Mouse (Mus musculus) midbrain, postnatal 0 days (tissue): ENCODE measurements at regions not wholly inside any gene's neighbourhood (a gene's known extent, or its start where the extent isn't known, plus 50 kb on each side); places are given as distances from the start of the nearest gene placed in this dataset.

ENCODE experiments used
- ATAC-seq: fragments of 200-750 bp; cut with Nextera tagmentation; 2 replicates; pipeline ENCODE4 v1.8.0; 2017; ENCODE audit warnings: moderate number of reproducible peaks, mild to moderate bottlenecking, moderate TSS enrichment, moderate library complexity; ENCODE audit not compliant: low FRiP score
- DNase-seq: peaks from one replicate; pipeline ENCODE4 v3.0.0-alpha.2; 2015; ENCODE audit warnings: low spot score
- H3K27ac ChIP-seq: fragments of 300-500 bp; sonication (generic); 2 replicates; pipeline ENCODE4 v1.5.1; 2014; ENCODE audit warnings: low read depth, mild to moderate bottlenecking, low read length, mixed read lengths
- H3K27me3 ChIP-seq: fragments of 300-500 bp; sonication (generic); 2 replicates; pipeline ENCODE4 v1.6.1; 2014; ENCODE audit warnings: low read length, control low read depth, mixed read lengths; ENCODE audit not compliant: insufficient read depth
- H3K36me3 ChIP-seq: fragments of 300-500 bp; sonication (generic); 2 replicates; pipeline ENCODE4 v1.6.1; 2014; ENCODE audit warnings: low read length, control low read depth, mixed read lengths; ENCODE audit not compliant: insufficient read depth
- H3K4me1 ChIP-seq: fragments of 300-500 bp; sonication (generic); 2 replicates; pipeline ENCODE4 v1.6.1; 2014; ENCODE audit warnings: mild to moderate bottlenecking, control low read depth, antibody characterized with exemption, low read length, mixed read lengths; ENCODE audit not compliant: insufficient read depth
- H3K4me2 ChIP-seq: fragments of 300-500 bp; sonication (generic); 2 replicates; pipeline ENCODE4 v1.6.1; 2014; ENCODE audit warnings: low read depth, mild to moderate bottlenecking, low read length, mixed read lengths; ENCODE audit not compliant: poor library complexity, severe bottlenecking
- H3K4me3 ChIP-seq: fragments of 300-500 bp; sonication (generic); 2 replicates; pipeline ENCODE4 v1.5.1; 2014; ENCODE audit warnings: low read depth, mild to moderate bottlenecking, low read length, moderate library complexity
- H3K9ac ChIP-seq: fragments of 300-500 bp; sonication (generic); replicated peaks from 2 replicates; pipeline ENCODE4 v1.6.1; 2014; ENCODE audit warnings: mild to moderate bottlenecking, low read length, moderate library complexity, mixed read lengths; ENCODE audit not compliant: poor library complexity, severe bottlenecking
- H3K9me3 ChIP-seq: fragments of 300-500 bp; sonication (generic); 2 replicates; pipeline ENCODE4 v1.6.1; 2016; ENCODE audit warnings: low read length, control low read depth
- CTCF ChIP-seq: IDR thresholded peaks from 2 replicates; pipeline ENCODE4 v1.5.1; 2016; ENCODE audit warnings: antibody characterized with exemption, mild to moderate bottlenecking
- WGBS: fragments of 180-500 bp; shearing (Covaris S2); extraction: QIAGEN DNeasy Blood & Tissue Kit; methylation state at CpG from one replicate; pipeline ENCODE4 v1.1.7; 2014; 5-methylcytosine and 5-hydroxymethylcytosine counted together

DNA sequence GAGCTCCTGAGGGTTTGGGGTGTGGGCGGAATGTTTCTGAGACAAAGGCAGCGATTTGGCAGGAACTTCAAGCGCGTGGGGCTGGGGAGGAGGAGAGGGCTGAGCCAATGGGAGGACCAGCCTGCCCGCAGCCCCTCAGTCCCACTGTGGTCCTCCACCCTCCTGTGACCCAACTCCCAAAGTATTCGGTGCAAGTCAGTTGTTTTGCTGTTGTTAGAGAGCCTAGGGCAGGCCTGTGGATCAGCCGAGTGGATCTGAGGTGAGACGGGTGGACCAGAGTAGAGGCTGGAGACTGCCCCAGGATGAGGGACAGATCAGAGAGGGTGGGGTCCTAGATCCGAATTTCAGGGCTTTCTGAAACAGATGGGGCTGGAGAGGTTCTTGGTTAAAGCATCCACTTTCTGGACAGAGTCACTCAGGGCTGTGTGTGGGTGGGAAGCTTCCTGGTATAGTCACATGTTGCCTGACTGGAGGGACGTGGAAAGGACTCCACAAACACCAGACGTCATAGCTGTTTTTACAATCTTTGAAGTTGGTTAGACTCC is 60.5 kb upstream of the Rap1b start:
- Histone ChIP-seq H3K27me3 (0 out of 2 replicates have a peak, but pooled peaks cover 5% of the 10 kb centered on the region), H3K4me3 (peak overlapping the region; percentile 30), H3K27ac (no peak overlapping the region), H3K4me1 (peaks cover 5% of the 10 kb centered on the region; the same call in 1 of the 2 replicates), H3K9me3 (no peaks in the 10 kb centered on the region; the same call in 1 of the 2 replicates), H3K36me3 (no peaks in the 10 kb centered on the region), H3K9ac (peak overlapping the region; percentile 33; the same call in 1 of the 2 replicates), H3K4me2 (peak overlapping the region; percentile 62)
- no peak for TF ChIP-seq CTCF
- peak; percentile 71 for ATAC-seq
- 30% methylated on average over 11 of the region's 11 CpGs for WGBS
- DNase-seq = peak; percentile 61

DNA sequence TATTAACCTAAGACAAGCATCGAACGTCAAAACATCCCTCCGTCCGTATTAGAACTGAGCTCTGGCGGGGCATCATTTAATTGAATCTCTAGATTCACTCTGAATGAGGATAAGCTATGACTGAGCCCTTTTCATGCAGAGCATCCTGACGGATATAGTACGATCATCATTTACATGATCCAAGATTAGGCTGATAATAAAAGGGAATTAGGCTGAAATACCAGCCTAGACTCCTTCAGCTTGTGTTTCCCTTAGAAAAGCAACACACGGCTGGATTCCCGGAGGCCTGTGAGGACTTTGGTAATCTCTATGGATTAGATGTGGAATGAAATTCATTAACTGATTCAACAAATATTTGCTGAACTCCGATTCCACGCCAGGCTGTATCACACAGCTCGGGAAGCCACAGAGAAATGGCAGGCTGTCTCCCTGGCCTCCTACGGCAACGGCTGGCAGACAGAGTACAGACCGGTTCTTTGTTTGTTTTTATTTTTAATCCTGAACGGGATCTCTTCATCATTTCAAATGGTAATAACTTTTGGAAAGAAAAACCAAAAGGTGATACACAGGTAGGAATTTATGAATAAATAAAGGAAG is 62.3 kb upstream of the Rap1b start:
- H3K4me2 ChIP-seq = no peak overlapping the region
- DNase-seq (no peak), ATAC-seq (no peak)
- no peak overlapping the region for H3K4me3 ChIP-seq
- no peaks in the 10 kb centered on the region for H3K36me3 ChIP-seq
- peaks cover 5% of the 10 kb centered on the region; the same call in 1 of the 2 replicates for H3K4me1 ChIP-seq
- H3K9ac ChIP-seq = no peak overlapping the region
- WGBS = 26% methylated on average over 16 of the region's 16 CpGs
- TF ChIP-seq CTCF = no peak
- no peak overlapping the region for H3K27ac ChIP-seq
- 0 out of 2 replicates have a peak, but pooled peaks cover 5% of the 10 kb centered on the region for H3K27me3 ChIP-seq
- H3K9me3 ChIP-seq = peaks cover 3% of the 10 kb centered on the region; the same call in 1 of the 2 replicates

DNA sequence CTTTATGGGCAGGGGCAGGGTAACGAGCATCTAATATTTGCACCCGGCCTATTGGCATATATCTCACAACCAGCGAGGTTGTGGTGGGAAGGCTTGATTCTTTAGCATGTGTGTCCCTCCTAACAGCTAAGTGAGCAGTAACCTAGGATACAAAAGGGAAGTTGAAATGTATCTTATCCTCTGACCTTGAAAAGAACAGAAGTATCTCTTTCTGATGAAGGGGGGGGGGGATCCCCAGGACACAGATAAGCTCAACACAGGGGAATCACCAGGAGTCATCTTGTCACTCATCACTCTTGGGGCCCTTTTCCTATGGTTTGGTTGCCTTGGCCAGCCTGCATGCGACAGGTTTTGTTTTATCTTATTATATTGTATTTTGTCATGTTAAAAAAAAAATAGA is 63.3 kb upstream of the Rap1b start:
- DNase-seq = no peak
- Histone ChIP-seq H3K9me3 (peaks cover 3% of the 10 kb centered on the region; the same call in 1 of the 2 replicates), H3K36me3 (no peaks in the 10 kb centered on the region), H3K4me1 (peaks cover 5% of the 10 kb centered on the region; the same call in 1 of the 2 replicates), H3K4me3 (no peak overlapping the region), H3K27ac (no peak overlapping the region), H3K4me2 (no peak overlapping the region), H3K27me3 (no peaks in the 10 kb centered on the region), H3K9ac (no peak overlapping the region)
- no peak for TF ChIP-seq CTCF
- WGBS = 89% methylated on average over 4 of the region's 4 CpGs
- no peak for ATAC-seq

GRCm38 (mm10) chr10:117909811-117910239 is 64.0 kb upstream of the Rap1b start:
- H3K27ac ChIP-seq = no peak overlapping the region
- WGBS = 71% methylated on average over 11 of the region's 11 CpGs
- DNase-seq (no peak), ATAC-seq (no peak)
- no peak for TF ChIP-seq CTCF
- no peak overlapping the region for H3K4me3 ChIP-seq
- H3K36me3 ChIP-seq = no peaks in the 10 kb centered on the region
- H3K4me1 ChIP-seq = peaks cover 5% of the 10 kb centered on the region; the same call in 1 of the 2 replicates
- H3K4me2 ChIP-seq = no peak overlapping the region
- no peak overlapping the region for H3K9ac ChIP-seq
- no peaks in the 10 kb centered on the region for H3K27me3 ChIP-seq
- peaks cover 3% of the 10 kb centered on the region; the same call in 1 of the 2 replicates for H3K9me3 ChIP-seq

GRCm38 (mm10) chr10:117910426-117910825 is 64.6 kb upstream of the Rap1b start:
- Histone ChIP-seq H3K9me3 (peaks cover 3% of the 10 kb centered on the region; the same call in 1 of the 2 replicates), H3K27me3 (no peaks in the 10 kb centered on the region), H3K9ac (no peak overlapping the region), H3K4me3 (no peak overlapping the region), H3K4me2 (no peak overlapping the region), H3K4me1 (peaks cover 4% of the 10 kb centered on the region; the same call in 1 of the 2 replicates), H3K36me3 (no peaks in the 10 kb centered on the region), H3K27ac (no peak overlapping the region)
- 85% methylated on average over 7 of the region's 7 CpGs for WGBS
- no peak for ATAC-seq
- no peak for DNase-seq
- TF ChIP-seq CTCF = no peak
